Mouse (Mus musculus) ES-Bruce4 (cell line): ENCODE measurements at regions not wholly inside any gene's neighbourhood (a gene's known extent, or its start where the extent isn't known, plus 50 kb on each side); places are given as distances from the start of the nearest gene placed in this dataset.

ENCODE experiments used
- CTCF ChIP-seq: IDR thresholded peaks from one replicate; pipeline ENCODE4 v1.8.1; 2011; ENCODE audit warnings: low read depth, low read length
- EP300 ChIP-seq: IDR thresholded peaks from 2 replicates; pipeline ENCODE4 v1.6.1; 2011; ENCODE audit warnings: low read depth, low read length; ENCODE audit not compliant: insufficient read depth
- POLR2A ChIP-seq: IDR thresholded peaks from one replicate; pipeline ENCODE4 v1.8.1; 2011; ENCODE audit warnings: low read length; ENCODE audit not compliant: insufficient read depth

DNA sequence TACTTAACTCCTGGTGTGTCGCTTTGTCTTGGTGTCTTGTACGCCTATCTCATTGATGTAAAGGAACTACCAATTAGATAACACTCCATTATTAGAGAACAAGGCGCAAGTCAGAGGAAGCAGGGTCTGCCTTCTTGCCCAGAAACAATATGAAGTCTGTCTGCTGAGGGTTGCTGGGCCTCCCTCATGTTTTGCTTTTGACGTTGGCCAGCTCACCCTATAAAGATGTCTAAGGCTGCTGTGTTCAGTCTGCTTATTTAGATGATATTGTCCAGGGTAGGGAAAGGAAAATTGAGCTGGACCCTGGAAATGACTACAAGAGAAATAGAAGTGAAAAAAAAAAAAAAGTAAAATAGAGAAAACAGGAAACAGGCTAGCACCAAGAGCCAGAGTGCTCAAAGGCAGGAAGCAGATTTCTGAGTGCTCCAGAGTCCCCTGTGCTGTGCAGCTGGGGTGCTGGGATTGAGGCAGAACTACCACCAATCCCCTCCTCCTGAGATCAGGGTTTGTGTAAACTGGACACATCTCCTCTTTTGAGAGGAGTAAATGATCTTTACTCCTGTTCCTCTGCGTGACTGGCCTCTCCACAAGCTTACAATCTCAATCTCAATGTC is 429.0 kb upstream of the A1bg start:
- no peak for TF ChIP-seq POLR2A
- no peak for TF ChIP-seq EP300
- no peak for TF ChIP-seq CTCF
